Mouse (Mus musculus): ENCODE data around the gene Dnajc16.
A peak's percentile ranks its signal among the peaks of the same experiment; 100 is the strongest.

Gene Dnajc16

DNA sequence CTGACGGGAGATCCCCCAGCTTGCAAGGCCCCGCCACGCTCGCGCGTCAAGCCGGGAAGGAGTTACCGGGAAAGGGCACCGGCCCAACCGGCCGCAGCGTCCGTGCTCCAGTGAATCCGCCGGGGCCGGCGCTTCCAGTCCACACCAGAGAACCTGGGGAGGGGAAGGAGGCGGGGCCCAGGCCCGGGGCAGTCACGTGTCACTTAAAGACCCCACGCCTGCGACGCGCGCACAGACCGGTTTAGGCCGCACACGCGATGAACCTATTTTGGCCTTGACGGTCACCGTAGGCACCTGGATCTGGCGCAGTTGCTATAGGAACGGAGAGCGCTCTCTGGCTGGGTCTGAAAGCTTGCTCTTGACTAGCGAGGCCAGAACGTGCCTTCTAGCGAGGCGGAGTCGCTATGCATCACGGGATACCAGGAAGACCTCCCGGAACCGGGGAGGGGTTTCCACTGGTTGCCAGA, at the start of gene Dnajc16:
Gene Dnajc16 (minus strand): TSS at position 408 of the 467 bp plus-strand sequence.
- DNase-seq (ENCODE audit: low spot score), result peak; percentile 96

DNA sequence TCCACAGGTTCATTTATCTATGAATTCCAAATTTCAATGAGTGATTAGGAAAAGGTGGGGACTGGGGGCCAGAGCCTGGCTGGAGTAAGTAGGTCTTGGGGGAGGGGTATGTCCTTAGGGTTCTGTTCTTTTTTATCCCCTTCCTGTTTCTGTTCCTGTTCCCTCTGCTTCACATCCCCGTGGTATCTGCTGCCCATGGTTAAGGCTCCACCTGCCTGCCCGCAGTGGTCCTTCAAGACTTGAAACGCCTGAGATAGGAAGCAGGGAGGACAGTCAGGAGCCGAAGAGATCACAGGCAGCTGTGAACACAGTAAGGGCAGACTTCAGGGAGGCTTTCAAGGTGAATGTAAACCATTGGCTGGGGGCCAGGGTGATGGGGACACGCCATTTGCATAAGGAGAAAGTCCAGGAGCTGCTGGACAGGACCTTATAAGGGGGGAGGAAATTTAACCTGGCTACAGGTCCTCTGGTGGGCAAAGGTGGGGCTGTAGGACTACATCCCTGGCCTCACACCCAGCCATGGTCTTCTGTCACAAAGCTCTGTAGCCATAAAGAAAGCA, 43.9 kb upstream of the Dnajc16 start:
- no peak for DNase-seq (ENCODE audit: low spot score)

DNA sequence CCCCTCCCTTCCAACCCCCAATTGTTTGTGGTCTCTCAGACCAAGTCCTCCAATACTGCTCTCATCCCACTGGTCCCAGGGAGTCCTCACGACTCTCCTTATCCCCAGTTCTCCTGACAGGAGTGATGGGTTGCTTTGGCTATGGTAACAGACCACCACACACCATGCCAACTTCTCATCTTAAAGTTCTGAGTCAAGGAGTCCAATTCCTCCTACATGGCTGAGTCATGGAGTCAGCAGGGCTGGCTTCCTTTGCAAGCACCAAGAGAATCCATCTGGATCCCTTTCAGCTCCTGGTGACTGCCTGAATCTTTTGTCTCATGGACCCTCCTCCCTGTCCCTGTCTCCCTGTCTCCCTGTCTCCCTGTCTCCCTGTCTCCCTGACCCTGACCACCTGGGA, 43.2 kb upstream of the Dnajc16 start:
- no peak for DNase-seq (ENCODE audit: low spot score)

DNA sequence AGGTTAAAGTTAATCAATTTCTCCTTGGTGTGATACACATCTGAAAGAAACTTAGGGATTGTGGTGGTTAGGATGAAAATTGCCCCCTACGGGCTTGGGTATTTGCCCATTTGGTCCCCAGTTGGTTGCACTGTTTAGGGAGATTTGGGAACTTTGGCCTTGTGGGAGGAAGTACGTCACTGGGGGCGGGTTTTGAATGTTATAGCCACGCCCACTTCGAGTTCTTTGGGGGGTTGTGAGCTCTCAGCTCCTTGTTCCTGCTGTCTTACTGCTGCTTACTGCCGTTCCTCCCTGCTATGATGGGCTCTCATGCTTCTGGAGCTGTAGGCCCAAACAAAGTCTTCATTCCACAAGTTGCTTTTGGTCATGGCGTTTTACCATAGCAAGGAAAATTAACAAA, 40.6 kb upstream of the Dnajc16 start:
- no peak for DNase-seq (ENCODE audit: low spot score)

DNA sequence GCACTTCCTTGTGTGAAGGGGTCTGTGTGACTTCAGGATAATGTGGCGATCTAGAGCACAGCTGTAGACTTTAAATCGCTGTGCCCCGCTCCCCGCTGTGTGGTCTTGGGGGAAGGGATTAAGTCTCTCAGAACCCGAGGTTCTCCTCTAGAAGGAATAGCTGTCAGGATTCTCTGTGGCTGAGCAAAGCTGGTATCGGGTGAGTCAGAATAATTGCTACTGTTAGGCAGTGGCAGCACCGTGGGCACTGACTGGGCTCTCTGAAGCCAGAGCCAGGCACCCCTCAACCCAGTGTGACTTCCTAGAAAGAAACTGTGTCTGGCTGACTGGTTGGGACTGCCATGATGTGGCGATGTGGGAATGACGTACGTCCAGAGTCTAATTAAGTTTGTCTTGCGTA, 39.6 kb upstream of the Dnajc16 start:
- no peak for DNase-seq (ENCODE audit: low spot score)

DNA sequence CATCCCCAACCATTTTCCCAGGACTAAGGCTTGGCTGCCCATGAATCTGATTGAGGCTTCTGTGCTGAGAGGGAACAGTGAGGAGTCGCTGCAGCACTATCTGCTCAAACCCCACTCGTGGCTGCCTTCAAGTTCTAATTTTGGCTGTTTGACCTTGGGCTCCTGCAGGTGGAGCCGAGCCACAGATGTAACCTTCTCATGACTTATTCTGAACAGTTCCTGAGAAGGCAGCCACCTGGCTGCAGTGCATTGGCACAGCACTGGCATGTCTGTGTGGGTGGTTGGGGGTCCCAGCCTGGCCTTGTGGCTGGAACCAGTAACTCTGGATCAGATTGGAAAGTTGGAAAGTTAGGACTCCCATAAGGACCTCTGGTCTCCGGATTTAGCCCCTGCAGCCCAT, 37.4 kb upstream of the Dnajc16 start:
- DNase-seq (ENCODE audit: low spot score), result no peak

DNA sequence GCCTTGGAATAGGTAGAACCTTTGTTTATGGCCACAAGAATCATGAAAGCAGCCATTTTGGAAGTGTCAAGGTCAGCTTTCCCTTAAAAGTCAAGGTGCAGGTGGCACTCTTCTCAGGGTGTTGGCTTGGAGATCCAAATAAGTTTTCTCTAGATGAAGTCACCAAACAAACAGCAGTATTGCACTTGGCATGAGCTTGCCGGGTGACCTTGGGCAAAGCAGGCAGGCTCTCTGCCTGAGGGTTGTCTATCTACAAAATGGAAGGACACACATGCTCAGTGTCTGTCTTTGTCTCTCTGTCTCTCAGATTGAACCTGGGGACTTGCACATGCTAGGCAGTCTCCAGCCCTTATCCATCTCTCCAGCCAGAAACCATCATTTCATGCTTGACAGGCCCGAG, 36.7 kb upstream of the Dnajc16 start:
- DNase-seq (ENCODE audit: low spot score), result no peak

DNA sequence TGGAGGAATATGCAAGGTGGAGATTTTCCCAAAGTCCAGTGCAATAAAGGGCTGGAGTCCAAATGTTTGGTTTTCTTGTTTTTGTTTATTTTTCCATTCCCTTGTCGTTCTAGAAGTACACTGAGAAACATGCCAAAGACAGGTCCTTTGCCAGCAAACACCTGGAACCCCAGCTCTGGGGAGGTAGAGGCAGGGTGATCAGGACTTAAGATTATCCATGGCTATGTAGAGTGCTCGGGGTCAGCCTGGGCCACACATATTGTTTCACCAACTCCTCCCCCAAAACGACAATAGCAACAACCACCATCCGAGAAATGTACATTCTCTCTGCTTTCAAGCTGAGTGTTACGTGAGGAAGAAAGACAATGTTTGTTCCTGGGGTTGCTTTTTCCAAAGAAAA, 35.3 kb upstream of the Dnajc16 start, which contains the start of gene Cela2a:
Gene Cela2a (minus strand): TSS at position 101 of the 400 bp plus-strand sequence.
- no peak for DNase-seq (ENCODE audit: low spot score)

DNA sequence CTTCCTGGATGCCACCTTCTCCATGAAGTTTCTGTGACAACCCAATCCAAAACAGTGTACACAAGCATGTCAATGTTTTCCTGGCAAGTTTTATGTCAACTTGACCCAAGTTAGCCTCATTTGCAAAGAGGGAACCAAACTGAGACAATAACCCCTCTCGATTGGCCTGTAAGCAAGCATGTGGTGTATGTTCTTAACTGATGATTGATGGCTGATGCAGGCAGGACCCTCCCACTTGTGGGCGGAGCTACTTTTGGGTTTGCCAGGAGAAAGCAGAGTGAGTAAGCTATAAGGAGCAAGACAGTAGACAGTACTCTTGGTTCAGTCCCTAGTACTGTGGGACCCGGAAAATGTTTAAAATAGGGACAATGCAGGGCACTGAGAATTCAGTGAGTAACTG, 32.2 kb upstream of the Dnajc16 start:
- DNase-seq (ENCODE audit: low spot score), result peak; percentile 36

DNA sequence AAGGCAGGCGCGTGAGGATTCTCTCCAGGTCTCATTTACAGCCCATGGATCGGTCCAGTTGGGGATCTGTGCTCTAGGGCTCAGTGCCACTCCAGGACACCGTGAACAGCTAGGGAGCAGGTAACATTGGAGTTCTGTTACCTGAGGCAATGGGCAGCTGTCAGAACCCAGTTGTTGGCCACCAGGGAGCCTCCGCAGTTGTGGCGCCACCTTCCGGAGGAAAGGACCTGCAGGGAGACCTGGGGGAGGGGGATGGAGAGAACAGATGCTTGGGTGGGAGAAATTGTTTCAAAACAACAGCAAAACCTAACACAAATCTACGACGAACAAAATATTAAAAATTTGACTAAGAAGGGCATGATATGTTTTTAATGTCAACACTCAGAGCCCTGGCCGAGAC, 31.4 kb upstream of the Dnajc16 start:
- DNase-seq (ENCODE audit: low spot score), result peak; percentile 30

DNA sequence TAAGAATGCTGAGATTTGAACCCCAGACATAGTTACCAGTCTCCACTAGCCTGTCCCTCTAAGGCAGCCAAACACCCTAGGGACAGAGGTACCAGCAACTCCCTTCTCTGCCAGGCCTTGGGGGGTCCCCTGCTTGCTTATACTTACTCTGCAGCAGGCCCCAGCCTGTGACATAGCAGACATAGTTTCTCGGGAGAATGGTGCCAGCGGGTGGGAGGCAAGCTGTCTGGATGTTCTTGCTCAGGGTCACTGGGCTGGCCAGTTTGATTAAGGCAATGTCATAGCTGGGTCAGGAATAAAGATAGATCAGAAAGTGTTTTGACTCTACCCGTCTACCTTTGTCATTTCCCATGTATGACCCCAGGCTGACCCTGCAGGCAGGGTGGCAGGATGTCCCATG, 30.4 kb upstream of the Dnajc16 start:
- DNase-seq (ENCODE audit: low spot score), result peak; percentile 45

DNA sequence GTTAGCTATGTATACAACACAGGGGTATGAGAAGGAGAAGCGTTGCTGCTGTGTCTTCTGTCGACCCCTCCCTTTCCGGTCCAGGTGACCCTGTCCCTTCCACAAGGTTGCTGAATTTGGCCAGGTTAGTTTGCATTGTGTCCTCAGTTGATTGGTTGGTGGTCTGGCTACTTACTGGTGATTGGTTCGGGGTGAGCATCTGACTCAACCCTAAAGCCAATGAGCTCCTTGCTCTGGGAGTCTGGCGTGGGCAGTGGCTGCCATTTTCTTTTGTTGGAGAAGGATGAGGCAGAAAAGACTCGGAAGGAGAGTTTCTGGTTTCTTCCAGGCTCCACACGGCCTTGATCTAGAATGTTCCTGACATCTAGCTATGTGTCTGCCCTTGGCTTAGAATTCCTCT, 28.6 kb upstream of the Dnajc16 start:
- DNase-seq (ENCODE audit: low spot score), result no peak

DNA sequence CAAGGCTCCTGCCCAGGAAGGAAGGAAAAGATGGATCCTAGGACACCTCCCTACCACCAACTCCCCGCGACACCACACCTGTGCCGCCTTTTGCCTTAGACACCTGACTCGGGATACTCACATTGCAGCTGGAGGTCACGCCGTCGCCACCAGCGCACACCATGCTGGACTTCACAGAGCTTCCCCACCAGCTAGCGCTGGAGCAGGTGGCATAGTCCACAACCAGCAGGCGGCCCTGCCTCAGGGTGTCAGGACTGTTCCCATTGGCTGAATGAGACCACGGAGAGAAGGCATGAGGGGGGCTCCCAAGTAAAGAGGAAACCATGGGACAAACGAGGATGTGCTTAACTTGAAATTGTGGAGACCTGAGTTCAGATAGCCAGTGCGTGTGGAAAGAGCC, 28.1 kb upstream of the Dnajc16 start:
- no peak for DNase-seq (ENCODE audit: low spot score)

DNA sequence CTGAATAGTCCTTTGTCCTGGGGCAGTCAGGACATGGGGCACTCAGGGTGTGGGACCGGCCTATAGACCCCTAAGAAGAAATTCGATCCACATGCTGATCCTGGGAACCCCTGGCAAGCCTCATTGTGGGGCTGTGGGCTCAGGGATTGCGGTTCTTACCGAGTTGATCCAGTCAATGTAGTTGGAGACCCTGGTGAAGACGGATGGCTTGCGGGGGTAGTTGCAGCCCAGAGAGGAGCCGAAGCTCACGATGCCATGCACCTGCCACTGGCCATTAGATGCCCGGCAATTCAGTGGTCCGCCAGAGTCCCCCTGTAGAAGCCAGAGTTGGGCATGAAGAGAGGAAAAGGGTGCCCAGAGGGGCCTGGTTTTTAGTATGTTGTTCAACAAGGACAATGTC, 27.0 kb upstream of the Dnajc16 start:
- DNase-seq (ENCODE audit: low spot score), result no peak

DNA sequence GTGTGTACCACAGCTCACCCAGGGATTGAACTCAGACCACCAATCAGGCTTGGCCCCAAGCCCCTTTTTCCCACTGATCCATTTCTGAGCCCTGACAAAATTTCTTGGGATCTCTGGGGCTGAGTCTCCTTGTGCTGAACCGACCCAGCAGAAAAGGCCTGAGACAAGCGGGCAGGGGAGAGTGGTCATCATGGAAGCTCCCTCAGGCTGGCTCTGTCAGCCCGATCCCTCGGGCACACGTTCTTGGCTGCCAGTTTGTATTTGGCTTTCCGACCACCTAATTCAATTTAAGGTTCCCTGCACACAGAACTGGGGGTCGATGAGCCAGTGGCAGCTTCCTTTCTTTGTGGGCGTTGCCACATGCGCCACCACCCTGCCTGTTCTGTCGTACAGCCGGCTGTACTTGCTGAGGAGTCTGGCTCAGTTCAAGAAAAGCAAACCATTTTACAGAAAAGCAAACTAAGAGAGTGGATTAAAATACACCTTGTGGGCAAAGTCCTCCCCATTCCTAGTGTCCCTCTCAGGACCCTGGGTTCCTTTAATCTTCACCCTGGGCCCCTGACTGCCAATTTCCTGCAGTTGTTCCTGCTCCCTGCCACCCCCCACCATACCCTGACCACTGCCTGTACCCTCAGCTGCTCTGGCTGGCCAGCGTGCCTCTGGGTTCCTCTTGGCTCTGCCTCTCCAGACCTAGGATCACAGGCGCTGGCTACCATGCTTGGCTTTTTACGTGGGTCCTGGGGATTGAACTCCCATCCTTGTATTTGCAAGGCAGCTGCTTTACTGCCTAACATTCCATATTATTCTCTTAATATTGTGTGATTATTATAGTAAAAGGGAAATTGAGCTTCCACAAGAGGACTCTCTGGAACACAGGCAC, 26.3 kb upstream of the Dnajc16 start:
- no peak for DNase-seq (ENCODE audit: low spot score)

DNA sequence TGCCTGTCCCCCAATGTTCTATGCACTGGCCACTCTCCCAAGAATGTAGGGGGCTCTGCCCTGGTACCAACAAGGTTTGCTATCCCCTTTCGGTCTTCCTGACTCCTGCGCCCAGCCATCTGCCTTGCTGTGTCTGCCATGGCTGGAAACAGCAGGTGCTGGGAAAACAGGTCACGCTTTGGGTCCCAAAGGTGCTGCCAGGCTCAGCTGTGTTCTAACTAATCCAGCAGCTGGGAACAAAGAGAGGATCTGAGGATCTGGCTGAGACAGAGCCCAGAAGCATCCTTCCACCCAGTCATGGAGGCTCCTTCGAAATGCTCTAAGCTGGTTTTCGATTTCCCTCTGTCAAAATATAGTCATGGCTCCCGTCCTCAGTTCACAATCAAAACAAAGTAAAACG, 25.5 kb upstream of the Dnajc16 start:
- DNase-seq (ENCODE audit: low spot score), result no peak

DNA sequence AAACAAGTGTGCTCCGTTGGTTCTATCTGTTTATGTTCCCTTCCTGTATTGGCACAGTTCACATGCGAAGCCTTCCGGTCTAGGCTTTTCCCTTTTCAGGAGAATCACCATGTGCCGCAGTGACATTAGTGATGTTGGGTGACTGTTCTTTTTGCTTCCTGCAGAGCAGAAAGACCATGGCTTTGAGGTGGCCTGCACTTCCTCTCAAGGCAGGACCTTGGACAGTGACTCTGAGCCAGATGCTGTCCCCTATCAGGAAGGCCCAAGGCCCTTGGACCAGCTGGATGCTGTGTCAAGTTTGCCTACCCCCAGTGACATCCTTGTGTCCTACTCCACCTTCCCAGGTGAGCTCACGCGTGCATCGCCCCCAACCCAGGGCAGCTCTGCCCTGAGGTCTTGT, 20.6 kb upstream of the Dnajc16 start:
- DNase-seq (ENCODE audit: low spot score), result no peak

DNA sequence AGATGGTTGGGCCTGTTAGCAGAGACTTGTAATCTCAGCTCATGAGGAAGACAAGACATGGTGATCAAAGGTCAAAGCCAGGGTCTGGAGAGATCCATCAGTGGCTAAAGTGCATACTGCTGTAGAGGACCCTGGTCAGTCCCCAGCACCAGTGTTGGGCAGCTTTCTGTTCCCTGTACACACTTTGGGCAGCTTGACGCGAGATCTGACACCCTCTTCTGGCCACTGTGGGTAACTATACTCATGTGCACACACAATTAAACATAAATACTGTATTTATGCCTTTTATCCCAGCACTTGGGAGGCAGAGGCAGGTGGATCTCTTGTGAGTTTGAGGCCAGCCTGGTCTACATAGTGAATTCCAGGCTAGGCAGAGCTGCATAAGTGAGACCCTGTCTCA, 20.2 kb upstream of the Dnajc16 start:
- no peak for DNase-seq (ENCODE audit: low spot score)

DNA sequence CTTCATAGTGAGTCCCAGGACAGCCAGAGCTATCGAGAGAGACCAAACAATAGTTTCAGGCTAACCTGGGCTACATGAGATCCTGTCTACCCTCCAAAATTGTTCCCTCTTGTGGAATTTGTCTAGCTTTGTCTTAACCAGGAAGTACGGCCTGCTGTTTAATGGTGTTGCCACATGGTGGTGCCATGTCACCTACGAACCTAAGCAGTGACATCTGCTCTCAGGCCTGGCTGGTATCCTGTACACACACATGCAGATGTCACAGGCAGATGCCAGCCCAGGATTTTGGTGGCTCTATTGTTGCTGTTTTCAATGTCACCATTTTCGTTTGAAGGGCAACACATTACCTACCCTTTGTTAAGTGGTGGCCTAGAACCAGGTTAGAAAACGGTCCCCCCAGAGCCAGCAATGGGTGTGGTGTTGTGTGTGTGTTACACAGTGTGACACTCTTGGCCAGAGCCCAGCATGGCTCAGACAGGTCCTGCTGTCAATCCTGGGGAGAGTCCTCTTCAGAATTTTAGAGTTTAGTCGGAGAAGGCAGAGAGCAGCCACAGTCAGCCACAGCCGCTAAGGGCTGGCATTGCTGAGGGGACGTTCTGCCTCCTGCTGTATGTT, 19.2 kb upstream of the Dnajc16 start:
- DNase-seq (ENCODE audit: low spot score), result no peak

DNA sequence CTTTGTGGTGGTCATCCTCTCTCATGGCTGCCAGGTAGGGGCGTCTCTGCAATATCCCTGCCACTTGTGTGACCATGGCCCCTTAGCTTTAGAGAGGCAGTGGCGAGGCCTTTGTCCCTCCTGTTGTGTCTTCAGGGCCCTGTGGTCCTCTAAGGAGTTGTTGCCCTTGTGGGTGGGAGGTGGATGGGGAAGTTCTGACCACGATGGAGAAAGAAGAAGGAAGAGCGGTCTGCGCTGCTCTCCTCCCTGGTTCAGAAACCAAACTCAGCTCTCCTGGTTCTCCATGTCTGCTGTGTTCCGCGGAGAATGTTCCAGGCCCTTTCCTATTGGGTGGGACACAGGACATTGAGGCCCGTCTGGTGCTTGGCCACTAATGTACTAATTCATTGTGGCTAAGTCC, 15.2 kb upstream of the Dnajc16 start:
- DNase-seq (ENCODE audit: low spot score), result no peak

DNA sequence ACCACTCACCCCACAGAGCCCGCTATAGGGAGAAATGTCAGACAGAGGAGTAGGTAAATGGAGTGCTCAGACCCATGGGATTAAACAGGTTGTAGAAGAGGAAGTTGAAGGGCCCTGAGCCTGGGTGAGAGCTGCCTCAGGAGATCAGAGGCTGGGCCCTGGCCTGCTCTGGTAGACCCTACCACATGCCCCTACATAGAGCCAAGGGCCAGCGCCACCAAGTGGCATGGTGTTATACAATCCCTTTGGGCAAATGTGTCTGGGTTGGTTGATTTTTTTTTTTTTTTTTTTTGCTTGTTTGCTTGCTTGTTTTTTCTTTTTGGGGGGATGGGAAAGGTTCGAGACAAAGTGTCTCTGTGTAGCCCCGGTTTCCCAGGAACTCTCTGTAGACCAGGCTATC, 13.4 kb upstream of the Dnajc16 start:
- no peak for DNase-seq (ENCODE audit: low spot score)

DNA sequence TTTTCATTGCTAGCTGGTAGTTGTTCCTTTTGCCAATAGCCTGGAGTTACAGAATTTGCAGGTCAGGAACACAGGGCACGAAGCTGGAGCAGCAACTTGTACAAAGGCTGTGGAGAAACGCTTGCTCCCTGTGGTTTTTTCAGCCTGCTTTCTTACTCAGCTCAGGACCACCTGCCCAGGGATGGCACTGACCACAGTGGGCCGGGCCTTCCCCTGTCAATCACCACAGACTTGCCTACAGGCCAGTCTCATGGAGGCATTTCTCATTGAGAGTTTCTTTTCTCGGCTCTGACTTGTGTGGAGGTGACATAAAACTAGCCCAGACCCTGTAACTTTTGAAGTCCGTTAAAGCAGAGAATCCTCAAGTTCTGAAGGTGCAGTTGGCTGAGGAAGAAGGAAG, 6.8 kb upstream of the Dnajc16 start:
- no peak for DNase-seq (ENCODE audit: low spot score)

DNA sequence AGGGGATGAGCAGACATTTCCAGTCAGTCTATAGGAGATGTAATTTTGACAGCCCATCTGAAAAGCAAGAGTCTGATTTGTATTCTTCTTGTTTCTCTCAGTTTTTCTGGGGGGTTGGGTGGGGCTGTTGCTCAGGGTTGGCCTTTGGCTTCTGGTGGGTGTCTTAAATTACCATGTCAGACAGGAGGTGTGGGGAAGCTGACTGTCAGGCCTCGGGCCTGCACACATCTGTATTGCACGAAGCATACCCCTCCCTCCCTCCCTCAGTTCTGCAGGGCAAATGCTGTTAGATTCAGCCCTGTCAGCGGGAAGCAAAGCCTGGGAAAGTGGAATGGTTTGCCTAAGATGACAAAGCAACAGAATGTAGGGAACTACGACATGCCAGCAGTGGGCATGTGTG, 6.2 kb upstream of the Dnajc16 start:
- no peak for DNase-seq (ENCODE audit: low spot score)
